Mouse (Mus musculus): Measurements from ENCODE around the gene Slc16a9.

Slc16a9 gene

GRCm38 (mm10) chr10:70250766-70251165 lies 5.9 kb downstream of the Slc16a9 start:
- DNase-seq, result no peak

GRCm38 (mm10) chr10:70254666-70255065 lies 9.8 kb downstream of the Slc16a9 start:
- DNase-seq, result no peak

GRCm38 (mm10) chr10:70255601-70256210 lies 10.8 kb downstream of the Slc16a9 start:
- no peak for DNase-seq

- no peak for DNase-seq
These were observed 12.1 kb downstream of the Slc16a9 start for GRCm38 (mm10) chr10:70257029-70257428.

GRCm38 (mm10) chr10:70260904-70261303 lies 16.0 kb downstream of the Slc16a9 start:
- DNase-seq, result no peak

GRCm38 (mm10) chr10:70262051-70262450 lies 17.2 kb downstream of the Slc16a9 start:
- DNase-seq, result no peak

- no peak for DNase-seq
These were observed 18.8 kb downstream of the Slc16a9 start for GRCm38 (mm10) chr10:70263681-70264189.

- DNase-seq, result no peak
These were observed 19.6 kb downstream of the Slc16a9 start for GRCm38 (mm10) chr10:70264337-70265036.

- no peak for DNase-seq
These were observed 21.6 kb downstream of the Slc16a9 start for GRCm38 (mm10) chr10:70266501-70266900.

- DNase-seq, result no peak
These were observed 23.9 kb downstream of the Slc16a9 start for GRCm38 (mm10) chr10:70268581-70269446.

GRCm38 (mm10) chr10:70269447-70269787 lies 24.5 kb downstream of the Slc16a9 start:
- DNase-seq, result no peak

GRCm38 (mm10) chr10:70276678-70277077 lies 31.8 kb downstream of the Slc16a9 start:
- DNase-seq, result no peak

- no peak for DNase-seq
These were observed 34.4 kb downstream of the Slc16a9 start for GRCm38 (mm10) chr10:70279349-70279748.

- DNase-seq, result no peak
These were observed 42.9 kb downstream of the Slc16a9 start for GRCm38 (mm10) chr10:70287825-70288235.

GRCm38 (mm10) chr10:70288406-70289327 lies 43.8 kb downstream of the Slc16a9 start:
- DNase-seq, result no peak

GRCm38 (mm10) chr10:70292014-70292413 lies 47.1 kb downstream of the Slc16a9 start:
- DNase-seq, result no peak

- no peak for DNase-seq
These were observed 49.2 kb downstream of the Slc16a9 start for GRCm38 (mm10) chr10:70294094-70294493.

- peak; percentile 55 for DNase-seq
These were observed 51.8 kb downstream of the Slc16a9 start for GRCm38 (mm10) chr10:70296531-70297366.

GRCm38 (mm10) chr10:70299118-70299517 lies 54.2 kb downstream of the Slc16a9 start:
- no peak for DNase-seq

- DNase-seq, result no peak
These were observed 54.8 kb downstream of the Slc16a9 start for GRCm38 (mm10) chr10:70299653-70300052.

- DNase-seq, result no peak
These were observed 56.3 kb downstream of the Slc16a9 start for GRCm38 (mm10) chr10:70301190-70301589.

All from right cerebral cortex, postnatal 4 days (tissue).